ENCODE assay signal across 8 mouse cellular contexts in the genomic region with DNA sequence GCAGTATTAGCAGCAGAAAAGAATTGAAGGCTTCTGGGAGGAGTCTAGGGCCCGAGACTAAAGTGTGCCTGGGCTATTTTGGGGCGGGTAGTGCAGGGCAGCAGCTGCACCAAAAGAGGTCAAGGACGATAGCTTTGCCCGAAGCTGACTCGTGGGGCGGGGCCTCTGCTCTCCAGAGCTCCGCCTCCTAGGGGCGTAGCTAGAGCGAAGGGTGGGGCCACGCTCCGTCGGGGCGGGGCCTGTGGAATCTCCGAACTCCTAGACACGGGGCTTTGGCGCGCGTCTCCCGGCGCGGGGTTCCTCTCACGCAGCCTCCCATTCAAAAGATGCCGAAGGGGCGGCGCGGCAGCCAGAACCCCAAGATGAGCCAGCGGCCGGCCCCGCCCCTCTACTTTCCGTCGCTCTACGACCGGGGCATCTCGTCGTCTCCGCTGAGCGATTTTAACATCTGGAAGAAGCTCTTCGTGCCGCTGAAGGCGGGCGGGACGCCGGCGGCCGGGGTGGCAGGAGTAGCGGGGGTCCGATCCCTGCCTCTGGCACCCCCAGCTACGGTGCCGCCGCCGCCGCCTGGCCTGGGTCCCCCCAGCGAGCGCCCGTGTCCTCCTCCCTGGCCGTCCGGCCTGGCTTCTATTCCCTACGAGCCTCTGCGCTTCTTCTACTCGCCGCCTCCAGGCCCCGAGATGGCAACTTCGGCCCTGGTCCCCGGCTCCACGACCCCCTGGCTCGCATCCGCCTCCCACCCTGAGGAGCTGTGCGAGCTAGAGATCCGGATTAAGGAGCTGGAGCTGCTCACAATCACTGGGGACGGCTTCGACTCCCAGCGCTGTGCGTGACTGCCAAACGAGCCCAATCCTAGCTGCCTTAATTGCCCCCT. TPM values are rescaled to one million over a fixed set of nuclear protein-coding genes. Genes with fewer than 3 reads are reported as not detected.
DNase-seq lines count a peak whose midpoint lies in the region; ATAC-seq lines count a peak whose summit lies in the region.

Gene A930018P22Rik, plus strand, starts transcription at position 265 of the 874 bp plus-strand sequence.

- WGBS in intestine, embryonic 14.5 days: under 1% methylated on average over 67 of the region's 74 CpGs

- peak; percentile 88 for ATAC-seq in intestine, embryonic 14.5 days (replicated peaks; ENCODE audit: low FRiP score, low TSS enrichment, low read depth)
- peak; percentile 85 for ATAC-seq in megakaryocyte progenitor cell, adult 5-6 weeks (replicated peaks; ENCODE audit: poor library complexity)

- intact Hi-C loops in left cerebral cortex, postnatal 10 days (cut with DNase I): loop anchor here (10.0 kb wide), 1 partner anchor 88 kb away; no protein-coding TSS in a partner anchor

- H3K9ac ChIP-seq in intestine, embryonic 14.5 days (ENCODE audit: low read length): peak within 1 kb of the TSS; percentile 73

- H3K4me1 ChIP-seq in intestine, embryonic 14.5 days (replicated peaks; ENCODE audit: control insufficient read depth, insufficient read depth, low read length): peaks cover 21% of the 10 kb centered on the region

- 0 out of 2 replicates have a peak, but pooled peaks cover 4% of the 10 kb centered on the region for H3K27me3 ChIP-seq in intestine, embryonic 14.5 days (replicated peaks; ENCODE audit: control insufficient read depth, insufficient read depth, low read length)

- H3K36me3 ChIP-seq in intestine, embryonic 14.5 days (ENCODE audit: control insufficient read depth, insufficient read depth, low read length): no peaks in the 10 kb centered on the region

- peak within 1 kb of the TSS; percentile 94 for H3K4me2 ChIP-seq in intestine, embryonic 14.5 days (ENCODE audit: low read length)

- H3K4me3 ChIP-seq in intestine, embryonic 14.5 days (ENCODE audit: low read depth, low read length): peak within 1 kb of the TSS; percentile 69

- H3K9me3 ChIP-seq in intestine, embryonic 14.5 days (ENCODE audit: control insufficient read depth, low read length): no peaks in the 10 kb centered on the region

- peak; percentile 98 for DNase-seq in adrenal gland, adult 2 months
- peak; percentile 97 for DNase-seq in embryo, embryonic 11 days
- DNase-seq in gastrocnemius, postnatal 25 days: peak; percentile 91
- peak; percentile 94 for DNase-seq in intestine, embryonic 14.5 days (ENCODE audit: low spot score)
- peak; percentile 76 to 90 for DNase-seq in left cerebral cortex, postnatal 10 days (ENCODE audit: extremely low spot score in 1 of 2, low spot score in 2 of 2)
- DNase-seq in right cerebral cortex, postnatal 10 days (ENCODE audit: low spot score in 2 of 2): peak; percentile 90 to 91
- DNase-seq in urinary bladder, postnatal 14 days (ENCODE audit: low spot score): peak; percentile 90

- peak within 1 kb of the TSS; percentile 64 for H3K27ac ChIP-seq in intestine, embryonic 14.5 days (ENCODE audit: low read depth)

RNA-seq across cellular contexts. Expression of gene A930018P22Rik, which starts in this region (rescaled TPM):
- 1 to 10 TPM in 1 of 2 experiments, under 1 TPM in 1; 0.73 to 1.6 TPM for total RNA-seq in adrenal gland, adult 2 months (2021)
- 1.8 and 3.3 TPM in 2 replicates for polyA plus RNA-seq in adrenal gland, adult 2 months (2012; rRNA removed)
- total RNA-seq in gastrocnemius, postnatal 25 days (2021): 1 to 10 TPM; 1.0 to 1.3 TPM
- polyA plus RNA-seq in intestine, embryonic 14.5 days (2014; fragmentation: Nextera tagmentation; extraction: Ambion mirVana): not detected in 2 replicates
- total RNA-seq in left cerebral cortex, postnatal 10 days (2021): not detected
- not detected in 2 replicates for total RNA-seq in megakaryocyte progenitor cell, adult 5-6 weeks (2015)
- not detected in 2 replicates for total RNA-seq in megakaryocyte progenitor cell, adult 5-6 weeks (2017)

Comparison
In these comparisons a context has a peak if more than half of its experiments do, and no peak if none do; other contexts are left out.
1. Peak in every context shown above with its lines: DNase-seq, ATAC-seq, H3K4me3 ChIP-seq and H3K27ac ChIP-seq.
2. Peak in DNase-seq, ATAC-seq, H3K4me3 ChIP-seq, H3K27ac ChIP-seq, H3K9ac ChIP-seq and H3K4me2 ChIP-seq in intestine, embryonic 14.5 days; RNA of the gene not detected or under 1 TPM.
3. Peak in DNase-seq in left cerebral cortex, postnatal 10 days; RNA of the gene not detected or under 1 TPM.
4. Peak in ATAC-seq in megakaryocyte progenitor cell, adult 5-6 weeks; RNA of the gene not detected or under 1 TPM.